Mouse (Mus musculus) heart, adult 8-10 months (tissue): ENCODE results near the gene Gm8897. TPM values are rescaled to one million over a fixed set of nuclear protein-coding genes. Genes with fewer than 3 reads are reported as not detected.
"Not testable (repeated sequence)": the region's sequence is repeated elsewhere in the genome, so short reads cannot be mapped to it uniquely, and the experiment has no call there.

ENCODE experiments used
- DNase-seq: peaks from one replicate; pipeline ENCODE4 v3.0.0; 2022; ENCODE audit warnings: low spot score
- total RNA-seq, 4 experiments: library from RNA; stranded (reverse); gene quantifications; 2 replicates each; pipeline ENCODE4 v1.2.4; 2022

Gm8897 gene
- not detected for total RNA-seq

DNA sequence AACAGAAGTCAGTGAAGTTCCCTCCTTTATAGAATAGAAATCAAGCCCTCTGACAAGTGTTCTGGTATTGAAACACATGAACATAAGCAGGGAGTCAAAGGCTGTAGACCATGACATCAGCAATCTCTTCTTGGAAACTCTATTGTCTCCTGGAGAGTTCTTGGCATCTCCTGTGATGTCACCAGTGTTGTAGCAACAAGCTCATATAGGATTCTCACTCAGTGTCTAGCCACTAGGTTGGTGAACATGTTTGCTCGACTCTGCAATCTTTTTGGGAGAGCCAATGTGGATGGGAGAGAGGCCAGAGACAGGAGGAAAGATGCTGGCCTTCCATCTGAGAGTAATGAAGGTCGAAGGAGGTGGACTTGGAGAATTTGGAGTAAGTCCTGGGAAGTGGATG lies at the start of gene Gm8897:
Gene Gm8897 (plus strand): TSS at position 301 of the 400 bp plus-strand sequence.
- not testable (repeated sequence) for DNase-seq

GRCm38 (mm10) chr5:11416691-11417090 lies 473 bp downstream of the Gm8897 start:
- DNase-seq, result not testable (repeated sequence)

Other genes starting within 250 kb of the Gm8897 start
- gene Gm5861, start 233.3 kb upstream of the Gm8897 start, total RNA-seq, result not detected
- gene Gm8890, start 160.4 kb upstream of the Gm8897 start, total RNA-seq, result not detected
- not detected for gene Speer1, start 74.9 kb upstream of the Gm8897 start, total RNA-seq
- not detected for gene Gm8906, start 86.3 kb downstream of the Gm8897 start, total RNA-seq
- gene Gm6460, start 178.5 kb downstream of the Gm8897 start, total RNA-seq, result not detected